Mouse (Mus musculus) heart, adult 2 months (tissue): ENCODE data around the gene Hspa1l.

Experiments used
- CTCF ChIP-seq: fragments of 200-600 bp; IDR thresholded peaks from 2 replicates; pipeline ENCODE4 v1.8.1; 2022; ENCODE audit warnings: antibody characterized with exemption, mild to moderate bottlenecking, moderate library complexity
- EP300 ChIP-seq: fragments of 200-500 bp; IDR thresholded peaks from 2 replicates; pipeline ENCODE4 v1.6.1; 2011; ENCODE audit warnings: low read depth, low read length, control low read depth; ENCODE audit not compliant: insufficient read depth

DNA sequence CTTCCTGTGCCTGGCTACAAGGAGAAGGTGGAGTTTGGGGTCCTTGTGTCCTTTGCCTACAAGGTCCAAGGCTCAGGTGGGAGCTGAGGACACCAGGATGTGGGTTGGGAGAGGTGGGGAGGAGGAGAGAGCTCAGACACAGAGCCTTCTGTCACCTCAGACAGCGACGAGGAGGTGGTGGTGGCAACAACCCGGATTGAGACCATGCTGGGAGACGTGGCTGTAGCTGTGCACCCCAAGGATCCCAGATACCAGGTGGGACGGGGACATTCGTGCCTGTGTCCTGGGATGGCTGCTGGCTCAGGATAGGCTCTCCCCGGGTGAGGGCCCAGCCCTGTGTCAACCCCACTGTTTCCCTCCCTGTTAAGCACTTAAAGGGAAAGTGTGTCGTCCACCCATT lies 38.9 kb downstream of the Hspa1l start:
- TF ChIP-seq CTCF = no peak
- no peak for TF ChIP-seq EP300
